Mouse (Mus musculus) 3134 (cell line): ENCODE results near the gene Unc13d.
A peak's percentile ranks its signal among the peaks of the same experiment; 100 is the strongest.

Source experiments
- DNase-seq: peaks from one replicate; pipeline ENCODE4 v3.0.0-alpha.2; 2011; ENCODE audit warnings: low spot score; ENCODE audit not compliant: insufficient read length; ENCODE audit errors: extremely low read depth

Gene Unc13d

GRCm38 (mm10) chr11:116078676-116079320 is 1.0 kb upstream of the Unc13d start:
- DNase-seq = no peak

- DNase-seq = peak; percentile 79
Observed at GRCm38 (mm10) chr11:116078221-116078620, 460 bp upstream of the Unc13d start.

DNA sequence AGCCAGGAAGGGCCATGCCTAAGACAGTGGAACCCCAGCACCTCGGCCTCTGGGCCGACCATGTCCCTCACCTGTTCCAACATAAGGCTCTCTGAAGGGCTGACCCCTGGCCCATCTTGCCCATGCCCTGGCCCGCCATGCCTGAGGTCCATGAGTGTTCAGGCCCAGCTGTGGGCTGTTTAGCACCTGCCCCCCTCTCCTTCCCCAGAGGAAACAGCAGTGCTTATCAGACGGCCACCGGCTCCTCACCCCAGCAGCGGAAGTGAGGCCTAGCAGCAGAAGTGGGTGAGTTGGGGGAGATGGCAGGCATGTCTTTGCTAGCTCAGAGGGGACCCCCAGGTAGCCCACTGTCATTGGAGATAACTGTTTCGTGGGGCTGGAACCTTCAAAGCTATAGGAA is 925 bp downstream of the Unc13d start:
- no peak for DNase-seq

DNA sequence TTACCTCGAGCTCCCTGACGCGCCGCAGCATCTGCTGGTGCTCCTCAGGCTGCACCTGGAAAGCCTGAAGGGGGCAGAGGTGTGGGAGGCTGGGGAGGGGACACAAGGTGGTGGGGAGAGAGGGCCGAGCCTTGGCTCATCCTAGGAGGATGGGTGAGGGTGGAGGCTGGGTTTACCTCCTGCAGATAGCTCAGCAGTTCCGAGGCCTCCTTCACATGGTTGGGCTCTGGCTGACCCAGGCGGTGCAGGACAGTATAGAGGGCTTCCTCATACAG is 1.6 kb downstream of the Unc13d start:
- DNase-seq = no peak

DNA sequence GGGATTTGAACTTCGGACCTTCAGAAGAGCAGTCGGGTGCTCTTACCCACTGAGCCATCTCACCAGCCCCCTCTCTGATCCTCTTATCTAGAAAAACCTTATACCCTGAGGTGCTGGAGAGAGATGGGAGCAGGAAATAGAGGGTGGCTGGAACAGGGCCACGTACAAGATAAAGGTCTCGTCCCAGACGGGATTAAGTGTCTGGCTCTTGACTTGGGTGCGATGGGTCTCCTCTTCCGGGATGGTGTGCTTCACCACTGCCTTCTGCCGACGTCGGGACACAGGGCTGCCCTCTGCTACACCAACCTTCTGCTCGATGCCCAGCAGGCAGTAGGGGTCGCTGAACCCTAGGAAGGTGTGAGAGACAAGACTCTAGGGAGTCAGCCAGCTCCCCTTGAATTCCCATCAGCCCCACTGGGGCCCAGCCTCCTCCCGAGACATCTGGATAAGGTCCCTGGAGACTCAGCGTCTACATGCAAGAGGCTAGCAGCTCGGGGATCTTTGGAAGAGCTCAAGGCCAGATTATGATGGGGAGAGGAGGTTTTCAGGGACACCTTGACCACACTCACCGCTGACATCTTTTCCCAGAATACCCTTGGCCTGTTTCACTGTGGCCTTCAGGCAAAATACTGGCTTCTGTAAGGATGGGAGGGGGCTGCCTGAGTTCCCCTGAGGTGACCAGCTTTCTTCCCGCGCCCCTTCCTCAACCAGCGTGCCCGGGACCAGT is 2.1 kb downstream of the Unc13d start:
- DNase-seq = no peak

- DNase-seq = no peak
Observed at GRCm38 (mm10) chr11:116074436-116074991, 3.2 kb downstream of the Unc13d start.

DNA sequence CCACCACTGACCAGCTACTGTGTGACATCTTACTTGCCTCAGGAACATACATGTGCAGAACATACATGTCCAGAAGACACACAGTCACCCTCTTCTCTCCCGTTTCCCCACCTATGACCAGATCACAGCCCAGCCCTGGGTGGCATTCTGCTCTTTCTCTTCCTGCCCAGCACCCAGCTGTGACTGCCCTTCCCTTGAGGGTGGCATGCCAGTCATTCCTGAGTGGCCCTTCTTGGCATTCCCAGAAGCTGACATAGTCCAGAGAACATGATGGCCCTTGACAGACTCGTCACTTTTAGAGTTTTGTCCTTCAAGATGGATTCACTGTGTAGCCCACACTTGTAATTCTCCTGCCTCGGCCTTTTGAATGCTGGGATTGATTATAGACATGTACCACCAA is 5.2 kb downstream of the Unc13d start:
- DNase-seq = peak; percentile 65

DNA sequence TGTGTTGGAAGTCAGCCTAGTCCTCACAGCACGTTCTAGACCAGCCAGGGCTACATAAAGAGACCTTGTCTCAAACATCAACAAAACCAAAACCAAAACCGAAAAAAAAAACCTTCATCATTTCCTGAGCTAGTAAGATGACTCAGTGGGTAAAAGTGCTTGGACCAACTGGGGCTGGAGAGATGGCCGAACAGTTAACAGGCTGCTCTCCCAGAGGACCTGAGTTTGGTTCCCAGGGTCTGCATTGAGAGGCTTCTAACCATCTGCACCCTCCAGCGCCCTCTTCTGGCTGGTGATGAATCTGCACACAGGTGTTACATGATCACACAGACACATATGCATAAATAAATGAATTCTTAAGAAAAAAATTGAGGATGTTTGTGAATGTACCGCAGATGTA is 6.3 kb downstream of the Unc13d start:
- DNase-seq = peak; percentile 76

- DNase-seq = no peak
Observed at GRCm38 (mm10) chr11:116065345-116065744, 12.4 kb downstream of the Unc13d start.

DNA sequence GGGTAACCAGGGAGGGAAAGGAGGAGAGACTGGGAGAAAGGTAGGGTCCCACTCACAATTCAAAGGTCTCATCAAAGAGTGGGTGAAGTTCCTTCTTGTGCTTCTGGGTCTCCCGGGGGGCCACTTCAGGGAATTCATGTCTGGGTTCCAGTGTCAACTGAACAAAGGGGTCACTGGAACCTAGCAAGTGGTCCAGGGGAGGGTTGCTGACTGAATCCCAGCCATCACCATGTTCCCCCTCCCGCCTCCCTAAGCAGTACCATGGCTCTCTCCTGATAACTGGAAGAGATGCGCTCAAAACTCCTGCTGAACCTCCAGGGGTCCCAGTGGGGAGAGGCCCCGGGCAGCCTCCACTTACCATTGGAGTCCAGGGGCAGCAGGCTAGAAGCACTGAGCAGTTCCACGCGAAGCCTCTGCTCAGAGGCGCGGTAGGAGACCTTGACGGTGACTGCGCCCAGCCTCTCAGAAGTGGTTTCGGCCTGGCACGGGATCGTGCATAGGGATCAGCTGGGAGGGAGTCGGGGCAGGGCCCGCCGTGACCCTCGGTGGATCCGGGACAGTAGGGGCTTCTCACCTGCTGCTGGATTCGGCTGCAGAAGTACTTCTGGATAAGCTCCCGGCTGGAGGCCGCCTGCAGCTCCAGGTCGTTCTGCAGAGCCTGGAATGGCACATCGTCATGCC is 13.4 kb downstream of the Unc13d start:
- DNase-seq = no peak

GRCm38 (mm10) chr11:116063562-116063961 is 14.2 kb downstream of the Unc13d start:
- no peak for DNase-seq

DNA sequence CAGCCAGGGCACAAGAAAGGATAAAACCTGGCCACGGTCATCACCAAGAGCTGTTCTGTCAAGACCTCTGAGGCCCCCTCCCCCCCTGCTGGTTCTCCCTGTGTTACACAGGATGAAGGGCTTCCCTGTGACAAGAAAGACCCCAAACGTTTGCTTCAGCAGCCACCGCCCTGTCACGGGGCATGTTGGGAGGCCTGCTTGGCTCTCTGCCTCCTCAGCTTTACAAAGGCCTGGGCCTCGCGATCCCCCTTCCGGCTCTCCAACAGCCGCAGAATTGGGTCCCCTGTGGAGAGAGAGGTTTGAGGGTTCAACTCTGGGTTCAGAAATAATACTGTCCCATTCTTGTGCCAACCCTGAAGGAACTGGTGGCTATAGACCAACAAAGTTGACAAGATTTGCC is 15.2 kb downstream of the Unc13d start:
- no peak for DNase-seq

DNA sequence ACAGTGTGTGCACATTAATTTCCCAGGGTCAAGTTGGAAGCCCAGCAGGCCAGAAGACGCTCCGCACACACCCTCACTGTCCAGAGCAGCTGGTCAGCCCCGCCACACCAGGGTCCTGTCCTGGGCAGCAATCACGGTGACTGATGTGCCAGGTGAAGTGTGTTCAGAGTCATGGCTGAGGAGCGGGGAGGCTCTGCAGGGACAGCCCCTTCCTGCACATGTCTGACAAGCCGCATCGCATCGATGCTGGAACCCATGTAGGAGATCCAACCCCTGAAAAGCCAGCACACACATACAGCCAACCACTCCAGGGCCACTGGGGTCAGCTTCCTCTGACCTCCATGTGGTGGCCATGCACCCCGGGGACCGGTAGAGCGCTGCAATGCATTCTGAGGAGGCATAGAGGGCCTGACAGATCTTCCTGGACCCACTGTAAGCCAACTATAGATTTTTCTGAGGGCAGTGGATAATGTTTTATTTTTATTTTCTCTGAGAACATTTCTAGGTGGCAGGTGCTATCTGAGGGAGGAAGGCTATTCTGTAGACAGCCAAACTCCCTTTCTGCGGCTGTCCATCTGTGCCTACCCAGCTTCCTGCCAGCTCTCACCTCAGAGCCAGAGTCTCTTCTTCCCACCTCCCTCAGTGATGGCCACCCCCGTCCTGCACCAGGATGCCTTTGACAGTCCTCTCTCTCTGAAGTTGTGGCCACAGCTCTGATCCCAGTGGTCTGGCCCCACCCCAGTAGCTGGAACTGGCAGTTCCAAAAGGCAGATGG is 15.9 kb downstream of the Unc13d start:
- no peak for DNase-seq

DNA sequence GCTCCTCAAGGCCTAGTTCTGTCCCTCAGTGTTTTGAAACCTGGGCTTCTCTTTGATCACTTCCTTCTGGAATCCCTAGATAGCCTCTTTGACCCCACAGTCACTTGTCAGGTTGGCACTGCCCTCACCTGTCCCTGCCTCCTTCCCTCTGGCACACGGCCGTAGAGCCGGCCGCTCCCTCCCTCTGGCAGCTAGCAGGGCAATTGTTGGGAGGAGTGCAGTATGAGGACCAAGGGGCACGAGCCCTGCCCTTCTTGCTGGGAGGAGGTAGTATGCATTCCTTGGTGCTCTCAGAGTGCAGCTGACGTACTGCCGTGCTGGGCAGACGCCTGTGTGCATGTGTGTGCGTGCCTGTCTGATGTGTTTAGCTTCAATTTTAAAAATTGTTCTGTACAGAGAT is 17.2 kb downstream of the Unc13d start:
- no peak for DNase-seq

- no peak for DNase-seq
Observed at GRCm38 (mm10) chr11:116059691-116060025, 18.1 kb downstream of the Unc13d start.

GRCm38 (mm10) chr11:116058868-116059690 is 18.7 kb downstream of the Unc13d start:
- no peak for DNase-seq

GRCm38 (mm10) chr11:116058022-116058614 is 19.6 kb downstream of the Unc13d start:
- no peak for DNase-seq

DNA sequence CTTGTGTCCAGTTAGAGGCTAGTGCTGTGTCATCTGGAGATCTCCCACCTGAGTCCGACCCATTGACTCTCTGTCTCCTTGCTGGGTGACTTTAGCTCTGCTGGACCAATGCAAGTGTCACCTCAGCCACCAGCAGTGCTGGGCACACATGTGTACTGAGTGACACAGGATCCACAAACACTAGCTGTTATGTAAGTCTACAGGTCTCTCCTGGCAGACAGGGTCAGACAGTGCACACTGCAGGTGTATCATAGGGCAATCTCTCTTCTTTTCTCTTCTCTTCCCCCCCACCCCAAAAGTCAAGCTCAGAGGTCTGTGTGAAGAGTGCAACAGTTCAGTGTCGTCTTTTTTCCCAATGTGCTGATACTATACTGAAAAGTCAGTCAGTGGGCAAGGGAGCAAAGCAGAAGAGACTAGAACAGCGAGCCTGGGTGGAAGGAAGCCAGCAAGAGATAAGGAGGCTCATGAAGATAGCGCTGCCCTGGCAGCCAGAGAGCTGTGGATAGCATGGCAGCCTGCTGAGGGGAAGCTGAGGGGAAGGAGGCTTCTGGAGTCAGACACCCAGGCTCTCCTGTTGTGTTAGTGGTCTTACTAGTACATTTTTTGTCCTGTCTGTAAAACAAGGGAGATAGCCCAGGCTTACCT is 20.4 kb downstream of the Unc13d start:
- no peak for DNase-seq

DNA sequence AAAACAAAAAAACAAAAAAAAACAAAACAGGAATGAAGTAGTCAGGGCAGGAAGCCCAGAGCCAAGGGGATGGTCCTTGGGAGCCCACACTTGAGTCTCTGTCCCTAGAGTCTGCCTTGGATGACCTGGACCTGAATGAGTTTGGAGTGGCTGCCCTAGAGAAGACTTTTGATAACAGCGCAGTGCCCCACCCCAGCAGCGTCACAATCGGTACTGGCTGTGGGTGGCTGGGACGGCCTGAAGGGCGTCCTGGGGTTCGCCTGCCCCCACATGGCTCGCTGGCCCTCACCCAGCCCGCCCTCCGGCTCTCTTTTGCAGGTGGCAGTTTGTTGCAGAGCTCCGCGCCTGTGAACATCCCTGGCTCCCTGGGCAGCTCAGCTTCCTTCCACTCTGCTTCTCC is 21.9 kb downstream of the Unc13d start:
- DNase-seq = no peak
